Mouse (Mus musculus): ENCODE results near the gene Senp1.

GRCm38 (mm10) chr15:98066602-98067001 lies 26.9 kb downstream of the Senp1 start:
- TF ChIP-seq POLR2A (IDR thresholded peaks at IDR 0.05; ENCODE audit: insufficient read length, low read depth) (no peak), TCF3 (IDR thresholded peaks at IDR 0.05; ENCODE audit: insufficient read length, low read depth) (no peak), E2F4 (IDR thresholded peaks at IDR 0.05; ENCODE audit: insufficient read depth) (no peak), TCF12 (IDR thresholded peaks at IDR 0.05; ENCODE audit: insufficient read depth, poor library complexity, severe bottlenecking) (no peak), SRF (IDR thresholded peaks at IDR 0.05; ENCODE audit: control insufficient read depth, insufficient read length, low read depth) (no peak), POLR2AphosphoS2 (IDR thresholded peaks at IDR 0.05; ENCODE audit: insufficient read length, low read depth) (no peak), USF1 (IDR thresholded peaks at IDR 0.05; ENCODE audit: low read depth) (no peak), MAX (IDR thresholded peaks at IDR 0.05; ENCODE audit: low read depth) (no peak), CEBPB (IDR thresholded peaks at IDR 0.05; ENCODE audit: insufficient read depth, poor library complexity, severe bottlenecking) (no peak)

All from myocyte (in vitro differentiated cells).